ENCODE assay signal across 20 mouse cellular contexts in genomic region chr4:133398619-133399018, GRCm38 (mm10). TPM values are rescaled to one million over a fixed set of nuclear protein-coding genes. Genes with fewer than 3 reads are reported as not detected.
DNase-seq lines count a peak whose midpoint lies in the region; ATAC-seq lines count a peak whose summit lies in the region.
"Had no signal": no experiment of that assay in that cellular context is flagged by ENCODE, and none has a peak within 500 bp of the region (broad histone marks: within the 10 kb centered on the region; RNA-seq: fewer than 3 reads in every experiment).

No protein-coding gene starts in this region.

- H3K9me3 ChIP-seq in hindbrain, embryonic 14.5 days (ENCODE audit: control insufficient read depth, low read length), result no peaks in the 10 kb centered on the region
- H3K9me3 ChIP-seq in hindbrain, embryonic 11.5 days (ENCODE audit: control insufficient read depth, low read length), result no peaks in the 10 kb centered on the region
- H3K9me3 ChIP-seq in liver, embryonic 15.5 days (replicated peaks), result no peaks in the 10 kb centered on the region
- H3K9me3 ChIP-seq: forebrain, embryonic 13.5 days had no signal

- H3K4me2 ChIP-seq in hindbrain, embryonic 14.5 days (replicated peaks), result no peak overlapping the region
- H3K4me2 ChIP-seq in hindbrain, embryonic 11.5 days (replicated peaks; ENCODE audit: low read depth, low read length), result no peak overlapping the region
- H3K4me2 ChIP-seq in liver, embryonic 15.5 days, result no peak overlapping the region
- H3K4me2 ChIP-seq: forebrain, embryonic 13.5 days had no signal

- H3K27me3 ChIP-seq in hindbrain, embryonic 14.5 days (ENCODE audit: control insufficient read depth, insufficient read depth, low read length), result no peaks in the 10 kb centered on the region
- H3K27me3 ChIP-seq in hindbrain, embryonic 11.5 days (ENCODE audit: control insufficient read depth, insufficient read depth, low read length), result no peaks in the 10 kb centered on the region
- no peaks in the 10 kb centered on the region for H3K27me3 ChIP-seq in liver, embryonic 15.5 days
- H3K27me3 ChIP-seq: forebrain, embryonic 13.5 days had no signal

- no peak overlapping the region for H3K27ac ChIP-seq in hindbrain, embryonic 14.5 days
- H3K27ac ChIP-seq in hindbrain, embryonic 11.5 days (ENCODE audit: low read depth, low read length), result no peak overlapping the region
- H3K27ac ChIP-seq in liver, embryonic 15.5 days (replicated peaks), result peak overlapping the region; percentile 45
- H3K27ac ChIP-seq: forebrain, embryonic 13.5 days; heart, adult 2 months; liver, embryonic 14.5 days had no signal

- DNase-seq in hindbrain, embryonic 14.5 days (ENCODE audit: low spot score), result no peak
- DNase-seq in hindbrain, embryonic 11.5 days (ENCODE audit: low spot score), result no peak
- peak; percentile 40 for DNase-seq in CD4-positive, CD25-positive, alpha-beta regulatory T cell, adult 2 months (ENCODE audit: low read depth, low spot score)
- no peak for DNase-seq in kidney, adult 11 months
- no peak for DNase-seq in adrenal gland, postnatal 25 days
- DNase-seq: adrenal gland, adult 8-10 months; cerebellum, adult 11 months; gastrocnemius, postnatal 10 days; heart, adult 2 months; kidney, adult 18-20 months; kidney, postnatal 25 days; lung, postnatal 14 days; spleen, adult 18-20 months; thymus, adult 18-20 months had no signal

- 0 out of 2 replicates have a peak overlapping the region, but pooled peaks have one; percentile 3 for H3K9ac ChIP-seq in hindbrain, embryonic 14.5 days
- H3K9ac ChIP-seq in hindbrain, embryonic 11.5 days (ENCODE audit: low read depth, low read length), result no peak overlapping the region
- H3K9ac ChIP-seq in liver, embryonic 15.5 days, result no peak overlapping the region
- H3K9ac ChIP-seq: liver, embryonic 14.5 days had no signal

- no peak overlapping the region for H3K4me3 ChIP-seq in hindbrain, embryonic 14.5 days (replicated peaks; ENCODE audit: low read length)
- H3K4me3 ChIP-seq in hindbrain, embryonic 11.5 days (ENCODE audit: low read depth, low read length), result no peak overlapping the region
- no peak overlapping the region for H3K4me3 ChIP-seq in liver, embryonic 15.5 days (replicated peaks)
- H3K4me3 ChIP-seq: forebrain, embryonic 13.5 days; heart, adult 2 months had no signal

- no peak for ATAC-seq in hindbrain, embryonic 14.5 days (ENCODE audit: low FRiP score)
- no peak for ATAC-seq in hindbrain, embryonic 11.5 days (ENCODE audit: low FRiP score)
- peak; percentile 72 for ATAC-seq in activated CD4-positive, CD25-positive, alpha-beta regulatory T cell, adult 4 months
- ATAC-seq in liver, embryonic 15.5 days (ENCODE audit: insufficient read depth), result no peak
- ATAC-seq: forebrain, embryonic 13.5 days; hindbrain, embryonic 16.5 days; midbrain, embryonic 16.5 days had no signal

- no peaks in the 10 kb centered on the region for H3K36me3 ChIP-seq in hindbrain, embryonic 14.5 days (replicated peaks; ENCODE audit: control insufficient read depth, insufficient read depth)
- no peaks in the 10 kb centered on the region for H3K36me3 ChIP-seq in hindbrain, embryonic 11.5 days (ENCODE audit: control insufficient read depth, insufficient read depth, low read length)
- H3K36me3 ChIP-seq in liver, embryonic 15.5 days (replicated peaks), result 0 out of 2 replicates have a peak, but pooled peaks cover 9% of the 10 kb centered on the region

- H3K4me1 ChIP-seq in hindbrain, embryonic 14.5 days (replicated peaks; ENCODE audit: control insufficient read depth, insufficient read depth, low read length), result peaks cover 16% of the 10 kb centered on the region
- peaks cover 10% of the 10 kb centered on the region for H3K4me1 ChIP-seq in hindbrain, embryonic 11.5 days (replicated peaks; ENCODE audit: control insufficient read depth, insufficient read depth, low read length)
- H3K4me1 ChIP-seq in liver, embryonic 15.5 days (replicated peaks), result peaks cover 96% of the 10 kb centered on the region

- 82% methylated on average over 5 of the region's 5 CpGs for WGBS in hindbrain, embryonic 14.5 days
- WGBS in hindbrain, embryonic 11.5 days, result 81% methylated on average over 5 of the region's 5 CpGs
- 66% methylated on average over 5 of the region's 5 CpGs for WGBS in liver, embryonic 15.5 days (ENCODE audit: insufficient replicate concordance)

RNA-seq across cellular contexts. Expression of gene Slc9a1, which starts 29.1 kb away (rescaled TPM):
- polyA plus RNA-seq in hindbrain, embryonic 14.5 days (2014; fragmentation: Nextera tagmentation; extraction: Ambion mirVana), result 8.5 and 9.0 TPM in 2 replicates
- polyA plus RNA-seq in hindbrain, embryonic 11.5 days (2014; fragmentation: Nextera tagmentation; extraction: Ambion mirVana), result 5.7 and 5.8 TPM in 2 replicates
- polyA plus RNA-seq in activated CD4-positive, CD25-positive, alpha-beta regulatory T cell, adult 4 months (2017; shearing (Covaris generic)), result 10 to 100 TPM; 10.4 to 11.3 TPM
- polyA plus RNA-seq in liver, embryonic 15.5 days (2015; fragmentation: Nextera tagmentation; extraction: Ambion mirVana), result 2.9 and 3.0 TPM in 2 replicates
- 70.4 and 70.7 TPM in 2 replicates for total RNA-seq in adrenal gland, postnatal 25 days (2021)

RNA-seq across cellular contexts. Expression of gene Wdtc1, which starts 45.3 kb away (rescaled TPM):
- 25.6 and 27.0 TPM in 2 replicates for polyA plus RNA-seq in hindbrain, embryonic 14.5 days (2014; fragmentation: Nextera tagmentation; extraction: Ambion mirVana)
- polyA plus RNA-seq in hindbrain, embryonic 11.5 days (2014; fragmentation: Nextera tagmentation; extraction: Ambion mirVana), result 21.6 and 23.4 TPM in 2 replicates
- polyA plus RNA-seq in activated CD4-positive, CD25-positive, alpha-beta regulatory T cell, adult 4 months (2017; shearing (Covaris generic)), result 1 to 10 TPM; 5.5 to 8.9 TPM
- polyA plus RNA-seq in liver, embryonic 15.5 days (2015; fragmentation: Nextera tagmentation; extraction: Ambion mirVana), result 8.1 and 8.5 TPM in 2 replicates
- total RNA-seq in adrenal gland, postnatal 25 days (2021), result 46.7 and 60.7 TPM in 2 replicates
